Mouse (Mus musculus) intestine, embryonic 15.5 days (tissue): ENCODE results near the gene Focad. TPM values are rescaled to one million over a fixed set of nuclear protein-coding genes. Genes with fewer than 3 reads are reported as not detected.

Experiments
- ATAC-seq: fragments of 200-750 bp; cut with Nextera tagmentation; 2 replicates; pipeline ENCODE4 v1.8.0; 2017; ENCODE audit warnings: moderate TSS enrichment, moderate library complexity
- H3K27ac ChIP-seq: fragments of 300-500 bp; sonication (generic); 2 replicates; pipeline ENCODE4 v1.5.1; 2015; ENCODE audit warnings: mild to moderate bottlenecking, inconsistent platforms
- H3K27me3 ChIP-seq: fragments of 300-500 bp; sonication (generic); replicated peaks from 2 replicates; pipeline ENCODE4 v1.6.1; 2015; ENCODE audit warnings: inconsistent platforms
- H3K36me3 ChIP-seq: fragments of 300-500 bp; sonication (generic); 2 replicates; pipeline ENCODE4 v1.6.1; 2015; ENCODE audit warnings: inconsistent platforms
- H3K4me1 ChIP-seq: fragments of 300-500 bp; sonication (generic); replicated peaks from 2 replicates; pipeline ENCODE4 v1.6.1; 2015; ENCODE audit warnings: inconsistent platforms
- H3K4me2 ChIP-seq: fragments of 300-500 bp; sonication (generic); replicated peaks from 2 replicates; pipeline ENCODE4 v1.6.1; 2015; ENCODE audit warnings: mild to moderate bottlenecking, inconsistent platforms
- H3K4me3 ChIP-seq: fragments of 300-500 bp; sonication (generic); replicated peaks from 2 replicates; pipeline ENCODE4 v1.5.1; 2015; ENCODE audit warnings: inconsistent platforms
- H3K9ac ChIP-seq: fragments of 300-500 bp; sonication (generic); 2 replicates; pipeline ENCODE4 v1.6.1; 2015; ENCODE audit warnings: inconsistent platforms
- H3K9me3 ChIP-seq: fragments of 300-500 bp; sonication (generic); 2 replicates; pipeline ENCODE4 v1.6.1; 2016; ENCODE audit warnings: inconsistent platforms
- WGBS: fragments of 180-500 bp; shearing (Covaris S2); methylation state at CpG from one replicate; pipeline ENCODE4 v1.1.7; 2015; 5-methylcytosine and 5-hydroxymethylcytosine counted together
- polyA plus RNA-seq: library from polyadenylated mRNA; unstranded; fragments of >200 nt; fragmentation: Nextera tagmentation; extraction: Ambion mirVana; gene quantifications from 2 replicates; pipeline ENCODE4 v1.2.1, GENCODE M21; 2015

The Focad gene
- polyA plus RNA-seq, 1 experiment from 2014 or later = 13.3 TPM

GRCm38 (mm10) chr4:88117331-88117730, 22.9 kb downstream of the Focad start:
- H3K4me1 ChIP-seq = no peaks in the 10 kb centered on the region
- no peak overlapping the region for H3K4me3 ChIP-seq
- WGBS = 75% methylated on average over 3 of the region's 3 CpGs
- no peak overlapping the region for H3K9ac ChIP-seq
- H3K36me3 ChIP-seq = no peaks in the 10 kb centered on the region
- no peaks in the 10 kb centered on the region for H3K9me3 ChIP-seq
- ATAC-seq = no peak
- H3K27ac ChIP-seq = no peak overlapping the region
- H3K4me2 ChIP-seq = no peak overlapping the region
- H3K27me3 ChIP-seq = no peaks in the 10 kb centered on the region

GRCm38 (mm10) chr4:88117942-88118341, 23.5 kb downstream of the Focad start:
- no peaks in the 10 kb centered on the region for H3K27me3 ChIP-seq
- no peak for ATAC-seq

GRCm38 (mm10) chr4:88118750-88119395, 24.4 kb downstream of the Focad start:
- Histone ChIP-seq H3K4me2 (no peak overlapping the region), H3K36me3 (no peaks in the 10 kb centered on the region), H3K27ac (no peak overlapping the region), H3K4me3 (no peak overlapping the region), H3K4me1 (no peaks in the 10 kb centered on the region), H3K9ac (no peak overlapping the region), H3K27me3 (no peaks in the 10 kb centered on the region), H3K9me3 (no peaks in the 10 kb centered on the region)
- 86% methylated on average over 5 of the region's 5 CpGs for WGBS
- no peak for ATAC-seq

More at GRCm38 (mm10) chr4:88117942-88118341, 23.5 kb downstream of the Focad start:
- Histone ChIP-seq H3K4me3 (no peak overlapping the region), H3K4me2 (no peak overlapping the region), H3K9ac (no peak overlapping the region), H3K27ac (no peak overlapping the region), H3K36me3 (no peaks in the 10 kb centered on the region), H3K4me1 (no peaks in the 10 kb centered on the region), H3K9me3 (no peaks in the 10 kb centered on the region)

GRCm38 (mm10) chr4:88120091-88120490, 25.7 kb downstream of the Focad start:
- Histone ChIP-seq H3K36me3 (no peaks in the 10 kb centered on the region), H3K9me3 (no peaks in the 10 kb centered on the region), H3K27ac (no peak overlapping the region), H3K4me1 (no peaks in the 10 kb centered on the region), H3K4me2 (no peak overlapping the region), H3K9ac (no peak overlapping the region), H3K27me3 (no peaks in the 10 kb centered on the region), H3K4me3 (no peak overlapping the region)
- no peak for ATAC-seq

DNA sequence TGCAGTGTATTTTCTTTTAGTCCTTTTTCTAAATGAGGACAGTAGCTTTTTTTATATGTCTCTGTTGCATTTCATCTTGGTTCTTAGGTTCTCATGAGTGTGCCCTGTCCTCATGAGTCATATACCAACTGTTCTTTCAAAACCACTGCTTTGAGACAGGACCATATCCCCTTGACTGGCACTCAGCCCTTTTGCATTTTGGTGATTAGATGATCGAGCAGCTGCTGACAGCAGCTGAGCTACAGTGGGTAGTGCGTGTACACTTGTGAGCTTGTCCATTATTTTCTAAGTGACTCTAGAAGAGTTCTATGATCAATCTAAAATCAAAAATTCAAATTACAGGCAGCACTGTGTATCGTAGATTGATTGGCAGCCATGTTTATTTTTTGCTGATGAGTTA, 28.0 kb downstream of the Focad start:
- H3K27ac ChIP-seq = no peak overlapping the region
- no peak for ATAC-seq
- WGBS = 91% methylated on average over 3 of the region's 3 CpGs
- H3K9ac ChIP-seq = no peak overlapping the region
- H3K4me3 ChIP-seq = no peak overlapping the region
- H3K4me2 ChIP-seq = no peak overlapping the region
- H3K9me3 ChIP-seq = no peaks in the 10 kb centered on the region
- no peaks in the 10 kb centered on the region for H3K36me3 ChIP-seq
- no peaks in the 10 kb centered on the region for H3K4me1 ChIP-seq
- H3K27me3 ChIP-seq = no peaks in the 10 kb centered on the region

DNA sequence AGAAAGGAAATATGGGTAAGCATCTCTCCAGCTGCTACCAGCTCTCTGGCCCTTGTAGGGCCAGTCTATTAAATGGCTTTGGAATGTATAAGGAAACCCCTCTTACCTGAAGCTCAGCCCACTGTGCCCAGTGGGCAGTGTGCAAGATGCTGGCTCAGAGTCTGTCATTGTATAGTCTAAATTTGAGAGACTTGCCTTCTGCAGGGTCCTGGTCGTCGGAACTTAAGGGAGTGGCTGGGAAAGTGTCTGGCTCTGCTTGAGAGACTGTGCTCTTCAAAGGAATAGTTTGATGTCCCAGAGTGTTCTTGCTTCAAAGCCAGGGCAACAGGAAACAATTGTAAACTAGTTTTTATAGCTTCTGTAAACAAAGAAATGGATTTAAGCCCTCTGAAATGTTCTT, 41.5 kb downstream of the Focad start:
- H3K9ac ChIP-seq = no peak overlapping the region
- WGBS = 20% methylated on average over 2 of the region's 2 CpGs
- no peaks in the 10 kb centered on the region for H3K4me1 ChIP-seq
- H3K9me3 ChIP-seq = no peaks in the 10 kb centered on the region
- ATAC-seq = no peak
- no peaks in the 10 kb centered on the region for H3K36me3 ChIP-seq
- no peak overlapping the region for H3K27ac ChIP-seq
- H3K27me3 ChIP-seq = no peaks in the 10 kb centered on the region
- H3K4me3 ChIP-seq = no peak overlapping the region
- H3K4me2 ChIP-seq = no peak overlapping the region

DNA sequence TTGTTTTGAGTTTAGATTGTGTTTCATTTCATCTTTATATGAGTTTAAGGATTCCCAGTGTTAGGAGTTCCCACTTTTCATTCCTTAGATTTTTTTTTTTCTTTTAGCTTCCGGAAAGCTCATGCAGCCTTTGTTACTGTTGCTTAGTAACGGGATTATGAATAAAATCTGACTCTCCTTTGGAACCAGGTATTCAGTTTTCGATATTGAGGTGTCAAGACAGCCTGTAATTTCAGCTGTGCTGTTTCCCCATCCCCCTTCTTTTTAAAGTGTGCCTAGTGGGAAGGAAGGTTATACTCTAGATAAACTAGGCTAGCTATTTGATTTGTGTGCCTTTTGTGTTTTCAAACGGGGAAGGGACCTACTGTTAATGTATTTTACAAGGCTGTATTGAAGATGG, 42.1 kb downstream of the Focad start:
- Histone ChIP-seq H3K4me3 (no peak overlapping the region), H3K27me3 (no peaks in the 10 kb centered on the region), H3K36me3 (no peaks in the 10 kb centered on the region), H3K9ac (no peak overlapping the region), H3K4me1 (no peaks in the 10 kb centered on the region), H3K27ac (no peak overlapping the region), H3K4me2 (no peak overlapping the region), H3K9me3 (no peaks in the 10 kb centered on the region)
- no peak for ATAC-seq
- 49% methylated on average over 4 of the region's 4 CpGs for WGBS

DNA sequence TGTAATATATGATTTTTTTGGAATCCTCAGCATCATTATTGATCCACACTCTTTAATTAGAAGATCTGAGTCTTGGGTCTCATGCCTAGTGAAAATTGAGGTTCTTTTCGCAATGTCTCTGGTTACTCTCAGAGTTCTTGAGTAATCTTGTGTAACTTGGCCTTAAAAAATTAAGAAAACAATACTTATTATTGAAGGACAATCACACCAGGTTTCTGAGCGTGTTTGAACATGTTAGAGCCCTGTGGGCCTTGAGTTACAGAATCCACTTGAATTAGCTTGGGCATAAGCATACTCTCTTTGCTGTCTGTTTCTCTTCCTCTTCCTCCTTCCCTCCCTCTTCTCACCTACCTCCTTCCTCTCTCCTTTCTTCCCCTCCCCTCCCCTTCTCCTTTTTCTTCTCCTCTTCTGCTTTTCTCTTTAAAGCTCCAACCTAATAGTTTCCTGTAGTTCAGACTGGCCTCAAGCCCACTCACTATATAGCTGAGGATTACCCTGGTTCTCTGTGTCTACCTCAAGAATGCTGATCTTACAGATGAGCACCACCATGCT, 44.0 kb downstream of the Focad start:
- 91% methylated on average over 2 of the region's 2 CpGs for WGBS
- Histone ChIP-seq H3K36me3 (no peaks in the 10 kb centered on the region), H3K27ac (no peak overlapping the region)

GRCm38 (mm10) chr4:88149462-88149861, 55.0 kb downstream of the Focad start:
- no peaks in the 10 kb centered on the region for H3K27me3 ChIP-seq
- H3K9me3 ChIP-seq = no peaks in the 10 kb centered on the region
- no peak overlapping the region for H3K4me2 ChIP-seq
- no peak overlapping the region for H3K4me3 ChIP-seq
- H3K4me1 ChIP-seq = no peaks in the 10 kb centered on the region
- no peaks in the 10 kb centered on the region for H3K36me3 ChIP-seq
- no peak overlapping the region for H3K27ac ChIP-seq
- ATAC-seq = no peak
- 52% methylated on average over 1 of the region's 1 CpGs for WGBS
- H3K9ac ChIP-seq = no peak overlapping the region

More for the DNA sequence above, 44.0 kb downstream of the Focad start:
- Histone ChIP-seq H3K9ac (no peak overlapping the region), H3K4me1 (no peaks in the 10 kb centered on the region), H3K4me3 (no peak overlapping the region), H3K4me2 (no peak overlapping the region), H3K27me3 (no peaks in the 10 kb centered on the region), H3K9me3 (no peaks in the 10 kb centered on the region)
- ATAC-seq = no peak

DNA sequence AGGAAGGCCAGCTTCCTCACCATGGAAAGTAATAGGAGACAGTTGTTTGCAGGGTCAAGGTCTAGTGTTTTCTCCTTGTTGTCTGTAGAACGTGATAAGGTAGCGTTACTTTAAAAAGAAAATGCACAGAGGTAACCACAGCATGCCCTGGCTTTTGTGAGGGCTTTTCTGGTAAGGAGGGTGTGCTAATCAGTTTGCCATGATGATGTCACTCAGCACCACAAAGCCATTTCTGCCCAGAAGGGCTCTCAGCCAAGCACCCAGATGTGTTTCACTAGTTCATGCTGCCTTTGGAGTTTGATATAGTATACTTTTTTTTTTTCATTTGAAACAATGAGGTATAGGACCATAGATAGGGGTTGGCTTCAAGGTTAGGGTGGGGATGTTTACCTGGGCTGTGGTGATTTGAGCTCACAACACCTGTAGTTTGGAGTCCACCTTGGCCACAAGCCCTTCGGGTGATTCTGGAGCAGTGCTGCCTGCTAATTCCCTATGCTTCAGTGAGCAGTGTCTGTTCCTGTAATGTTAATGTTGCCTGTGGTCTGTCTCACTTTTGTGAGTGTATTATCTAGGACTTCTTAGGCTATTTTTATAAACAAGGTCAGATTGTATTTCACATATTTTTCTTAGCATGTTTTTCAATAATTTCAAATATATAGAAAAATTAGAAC, 61.2 kb downstream of the Focad start:
- no peaks in the 10 kb centered on the region for H3K4me1 ChIP-seq
- WGBS = 67% methylated on average over 3 of the region's 3 CpGs
- H3K36me3 ChIP-seq = no peaks in the 10 kb centered on the region
- no peaks in the 10 kb centered on the region for H3K27me3 ChIP-seq
- H3K27ac ChIP-seq = no peak overlapping the region
- H3K9ac ChIP-seq = no peak overlapping the region
- H3K4me3 ChIP-seq = no peak overlapping the region
- H3K4me2 ChIP-seq = no peak overlapping the region
- no peaks in the 10 kb centered on the region for H3K9me3 ChIP-seq
- ATAC-seq = no peak

GRCm38 (mm10) chr4:88156961-88157360, 62.5 kb downstream of the Focad start:
- H3K9ac ChIP-seq = no peak overlapping the region
- H3K4me1 ChIP-seq = no peaks in the 10 kb centered on the region
- no peaks in the 10 kb centered on the region for H3K9me3 ChIP-seq
- no peaks in the 10 kb centered on the region for H3K27me3 ChIP-seq
- H3K4me2 ChIP-seq = no peak overlapping the region
- H3K36me3 ChIP-seq = no peaks in the 10 kb centered on the region
- WGBS = 86% methylated on average over 5 of the region's 5 CpGs
- H3K27ac ChIP-seq = no peak overlapping the region
- no peak overlapping the region for H3K4me3 ChIP-seq
- no peak for ATAC-seq

DNA sequence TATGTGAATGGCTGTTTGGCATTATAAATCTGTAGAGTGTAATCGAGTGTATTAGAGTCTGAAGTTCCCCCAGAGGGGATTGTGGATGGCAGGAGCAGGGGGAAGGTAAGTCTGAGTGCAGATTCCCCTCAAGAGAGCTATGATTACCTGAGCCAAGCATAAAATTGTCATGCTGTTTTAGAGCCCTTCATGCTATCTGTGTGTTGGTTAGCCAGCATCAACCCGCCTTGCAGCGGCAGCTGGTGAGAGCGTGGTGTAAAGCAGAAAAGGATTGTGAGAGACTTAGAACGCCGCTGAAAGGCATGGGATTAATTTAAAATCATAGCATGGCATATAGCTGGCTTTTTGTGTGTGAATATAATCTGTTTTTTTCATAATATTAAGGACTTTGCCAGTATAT, 63.2 kb downstream of the Focad start:
- Histone ChIP-seq H3K4me2 (no peak overlapping the region), H3K9me3 (no peaks in the 10 kb centered on the region), H3K27ac (no peak overlapping the region), H3K9ac (no peak overlapping the region), H3K36me3 (no peaks in the 10 kb centered on the region), H3K27me3 (no peaks in the 10 kb centered on the region), H3K4me3 (no peak overlapping the region), H3K4me1 (no peaks in the 10 kb centered on the region)
- no peak for ATAC-seq
- 86% methylated on average over 6 of the region's 6 CpGs for WGBS

DNA sequence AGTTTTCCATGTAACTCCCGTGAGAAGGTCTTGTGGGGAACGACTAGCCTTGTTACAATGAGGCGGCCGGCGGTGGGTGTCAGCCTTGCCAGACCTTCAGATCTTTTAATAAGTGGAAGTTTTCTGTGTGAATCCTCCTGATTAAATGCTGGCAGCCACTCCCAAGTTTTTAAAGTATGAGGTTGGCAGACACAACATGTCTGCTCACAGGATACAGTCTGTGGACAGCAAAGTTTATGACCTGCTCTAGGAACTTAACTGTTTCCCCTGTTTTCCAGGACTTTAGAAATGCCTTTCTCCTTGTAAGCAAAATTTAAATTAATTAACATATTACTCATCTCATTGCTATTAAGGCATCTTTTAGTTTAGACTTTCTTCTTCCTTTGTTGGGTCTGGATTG, 64.8 kb downstream of the Focad start:
- Histone ChIP-seq H3K4me3 (no peak overlapping the region), H3K9me3 (no peaks in the 10 kb centered on the region), H3K27me3 (no peaks in the 10 kb centered on the region), H3K27ac (no peak overlapping the region), H3K4me1 (no peaks in the 10 kb centered on the region), H3K36me3 (no peaks in the 10 kb centered on the region), H3K9ac (no peak overlapping the region), H3K4me2 (no peak overlapping the region)
- no peak for ATAC-seq
- WGBS = 89% methylated on average over 5 of the region's 5 CpGs
